Mouse (Mus musculus): ENCODE data around the gene Tepsin. TPM values are rescaled to one million over a fixed set of nuclear protein-coding genes. Genes with fewer than 3 reads are reported as not detected.
A peak's percentile ranks its signal among the peaks of the same experiment; 100 is the strongest.

Tepsin gene
- polyA plus RNA-seq, 1 experiment from 2014 or later = 20.8 TPM

DNA sequence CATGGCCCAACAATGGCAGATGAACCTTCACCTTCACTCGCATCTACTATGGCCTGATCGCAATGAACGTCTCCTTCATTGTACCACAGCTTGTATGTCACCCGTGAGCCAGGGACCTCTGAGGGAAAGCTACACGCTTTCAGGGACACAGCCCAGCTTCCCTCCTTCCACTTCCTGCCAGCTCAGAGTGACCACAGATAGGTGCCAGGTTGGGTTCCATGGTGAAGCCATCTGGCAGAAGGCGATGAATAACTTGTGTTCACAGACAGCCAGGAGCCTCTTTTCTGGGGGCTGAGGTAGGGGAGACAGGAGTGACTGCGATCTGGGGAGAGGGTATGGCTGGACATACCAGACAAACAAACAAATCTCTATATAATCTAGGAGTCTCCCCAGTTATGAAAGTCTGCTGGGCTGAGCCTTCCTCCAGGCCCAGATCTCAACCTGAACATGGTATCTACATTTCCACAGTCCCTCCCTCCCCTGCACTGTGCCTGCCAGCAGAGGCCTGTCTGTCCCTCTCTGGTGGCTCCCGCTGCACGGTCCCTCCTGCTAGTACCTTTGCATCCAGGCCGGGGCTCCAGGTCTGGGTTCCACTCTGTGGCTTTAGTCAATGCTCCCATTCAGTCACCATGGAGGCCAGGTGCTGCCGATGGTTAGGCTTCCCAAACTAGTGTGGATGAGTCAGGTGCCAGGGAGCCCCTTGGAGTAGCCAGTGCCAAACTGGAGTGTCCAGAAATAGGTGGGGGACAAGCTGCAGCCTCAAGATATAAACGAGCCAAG is 42.4 kb downstream of the Tepsin start:
- Histone ChIP-seq H3K27me3 (no peaks in the 10 kb centered on the region), H3K9me3 (replicated peaks) (no peaks in the 10 kb centered on the region), H3K4me3 (replicated peaks) (no peak overlapping the region), H3K4me1 (peaks cover 10% of the 10 kb centered on the region; the same call in 1 of the 2 replicates), H3K9ac (no peak overlapping the region), H3K4me2 (replicated peaks) (no peak overlapping the region), H3K36me3 (no peaks in the 10 kb centered on the region), H3K27ac (replicated peaks) (no peak overlapping the region)
- ATAC-seq (ENCODE audit: insufficient number of reproducible peaks, low FRiP score, low TSS enrichment, low read depth) = no peak
- 83% methylated on average over 12 of the region's 12 CpGs for WGBS

DNA sequence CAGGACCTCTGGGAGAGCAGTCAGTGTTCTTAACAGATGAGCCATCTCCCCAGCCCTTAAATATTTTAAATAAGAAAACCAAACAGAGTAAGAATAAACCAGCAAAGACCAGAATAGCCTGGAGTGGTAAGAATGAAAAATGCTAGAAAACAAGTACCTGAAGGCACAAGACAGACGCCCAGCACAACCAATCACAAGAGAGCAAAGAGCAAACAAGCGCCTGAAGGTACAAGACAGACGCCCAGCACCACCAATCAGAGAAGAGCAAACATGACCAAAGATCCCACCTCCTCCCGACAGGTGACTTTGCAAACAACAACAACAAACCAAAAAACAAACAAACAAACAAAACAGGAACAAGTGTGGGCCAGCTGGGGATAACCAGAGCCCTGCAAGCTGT is 44.7 kb downstream of the Tepsin start:
- ATAC-seq (ENCODE audit: insufficient number of reproducible peaks, low FRiP score, low TSS enrichment, low read depth) = no peak
- Histone ChIP-seq H3K9me3 (replicated peaks) (no peaks in the 10 kb centered on the region), H3K27me3 (peaks cover 3% of the 10 kb centered on the region), H3K9ac (no peak overlapping the region), H3K4me2 (replicated peaks) (no peak overlapping the region), H3K4me3 (replicated peaks) (no peak overlapping the region), H3K4me1 (peaks cover 12% of the 10 kb centered on the region; the same call in 1 of the 2 replicates), H3K27ac (replicated peaks) (no peak overlapping the region), H3K36me3 (no peaks in the 10 kb centered on the region)
- 72% methylated on average over 4 of the region's 4 CpGs for WGBS

DNA sequence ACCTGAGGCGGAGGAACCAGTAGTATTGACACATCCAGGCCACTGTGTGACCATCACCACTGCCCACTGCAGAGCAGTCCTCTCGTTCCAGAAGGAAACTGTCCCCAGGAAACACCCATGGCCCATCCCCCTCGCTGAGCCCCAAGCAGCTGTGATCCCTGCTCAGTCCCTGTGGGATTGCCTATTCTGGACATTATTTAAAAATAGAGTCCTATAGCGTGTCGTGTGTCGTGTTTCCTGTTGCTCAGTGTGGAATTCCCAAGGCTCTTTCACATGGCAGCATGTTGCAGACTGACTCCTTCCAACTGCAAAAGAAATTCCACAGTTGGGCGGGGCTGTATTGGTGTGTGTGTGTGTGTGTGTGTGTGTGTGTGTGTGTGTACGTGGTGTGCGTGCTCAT is 46.3 kb downstream of the Tepsin start:
- WGBS = 51% methylated on average over 9 of the region's 9 CpGs
- peak; percentile 48 for ATAC-seq (ENCODE audit: insufficient number of reproducible peaks, low FRiP score, low TSS enrichment, low read depth)
- H3K27ac ChIP-seq (replicated peaks) = no peak overlapping the region; the same call in 1 of the 2 replicates
- no peak overlapping the region for H3K4me2 ChIP-seq (replicated peaks)
- H3K36me3 ChIP-seq = no peaks in the 10 kb centered on the region
- no peak overlapping the region for H3K9ac ChIP-seq
- no peaks in the 10 kb centered on the region for H3K9me3 ChIP-seq (replicated peaks)
- no peak overlapping the region for H3K4me3 ChIP-seq (replicated peaks)
- H3K27me3 ChIP-seq = peaks cover 14% of the 10 kb centered on the region
- peaks cover 26% of the 10 kb centered on the region for H3K4me1 ChIP-seq

DNA sequence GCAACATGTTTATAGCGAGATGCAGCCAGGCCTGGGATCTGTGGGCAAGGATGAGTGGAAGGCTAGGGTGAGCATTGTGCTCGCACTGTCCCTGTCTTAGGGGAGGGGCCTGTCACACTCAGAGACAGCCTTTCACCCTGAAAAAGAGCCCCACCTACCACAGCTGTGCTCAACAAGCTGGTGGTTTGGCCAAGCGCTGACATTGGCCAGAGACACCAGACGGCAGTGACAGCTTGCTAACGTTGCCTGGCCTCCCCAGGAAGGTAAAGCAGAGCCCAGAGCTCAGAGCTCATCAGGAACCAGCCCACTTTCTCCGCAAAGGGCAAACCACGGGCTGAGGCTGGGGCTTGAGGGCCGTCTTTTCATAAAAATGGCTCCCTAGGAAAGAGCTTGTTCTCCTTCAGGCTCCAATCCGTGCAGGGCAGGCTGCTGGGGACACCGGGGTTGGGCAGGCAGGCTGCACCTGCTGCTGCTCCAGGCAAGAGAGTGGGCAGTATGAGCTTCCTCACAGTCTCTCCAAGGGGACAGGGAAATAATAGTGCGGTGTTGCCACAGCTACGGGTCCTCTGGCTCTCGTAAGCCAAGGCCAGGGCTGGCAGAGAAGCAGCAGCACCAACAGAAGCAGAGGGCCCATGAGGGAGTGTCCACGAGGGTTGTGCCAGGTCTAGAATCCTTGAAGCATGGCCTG is 47.3 kb downstream of the Tepsin start:
- Histone ChIP-seq H3K9ac (no peak overlapping the region), H3K4me3 (replicated peaks) (no peak overlapping the region), H3K36me3 (no peaks in the 10 kb centered on the region), H3K9me3 (replicated peaks) (no peaks in the 10 kb centered on the region), H3K27me3 (peaks cover 21% of the 10 kb centered on the region), H3K4me1 (peaks cover 35% of the 10 kb centered on the region), H3K4me2 (replicated peaks) (no peak overlapping the region), H3K27ac (replicated peaks) (peak overlapping the region; percentile 22; the same call in 1 of the 2 replicates)
- no peak for ATAC-seq (ENCODE audit: insufficient number of reproducible peaks, low FRiP score, low TSS enrichment, low read depth)
- WGBS = 52% methylated on average over 14 of the region's 14 CpGs

DNA sequence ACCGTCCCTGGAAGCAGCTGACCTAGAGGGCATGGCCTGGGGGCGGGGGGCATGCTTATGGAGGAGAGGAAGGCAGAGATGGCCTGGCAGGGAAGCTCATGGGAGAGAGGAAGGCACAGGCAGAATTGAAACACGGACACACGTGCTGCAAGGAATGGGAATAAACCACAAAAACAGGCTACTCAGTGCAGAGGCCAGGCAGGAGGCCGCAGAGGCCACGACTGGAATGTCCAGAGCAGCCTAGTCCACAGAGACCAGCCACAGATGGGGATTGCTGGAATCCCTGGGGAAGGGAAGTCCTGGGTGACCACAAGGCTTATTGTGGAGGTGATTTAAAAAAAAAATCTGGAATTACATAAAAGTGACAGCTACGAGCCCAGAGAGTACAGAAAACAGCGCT is 49.5 kb downstream of the Tepsin start:
- Histone ChIP-seq H3K4me3 (replicated peaks) (no peak overlapping the region), H3K36me3 (no peaks in the 10 kb centered on the region), H3K27ac (replicated peaks) (no peak overlapping the region), H3K9me3 (replicated peaks) (no peaks in the 10 kb centered on the region), H3K27me3 (peaks cover 22% of the 10 kb centered on the region), H3K9ac (no peak overlapping the region), H3K4me1 (peaks cover 45% of the 10 kb centered on the region), H3K4me2 (replicated peaks) (no peak overlapping the region)
- ATAC-seq (ENCODE audit: insufficient number of reproducible peaks, low FRiP score, low TSS enrichment, low read depth) = no peak
- WGBS = 77% methylated on average over 8 of the region's 8 CpGs

DNA sequence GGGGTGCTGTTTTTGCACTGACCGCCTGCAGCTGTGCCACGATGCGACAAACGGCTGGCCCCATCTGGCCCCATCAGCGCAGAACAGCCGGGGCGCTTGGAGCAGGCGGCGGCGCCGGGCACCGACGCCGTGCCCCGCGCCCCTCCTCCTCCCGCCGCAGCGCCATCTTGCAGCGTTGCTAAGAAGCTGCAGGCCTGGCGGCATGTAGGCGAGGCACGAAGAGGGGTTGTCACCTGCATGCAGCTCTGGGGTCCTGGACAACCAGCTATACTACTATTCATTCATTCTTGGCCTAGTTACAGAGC is 50.3 kb downstream of the Tepsin start:
- H3K27me3 ChIP-seq = peaks cover 22% of the 10 kb centered on the region
- peak overlapping the region; percentile 96 for H3K4me2 ChIP-seq (replicated peaks)
- no peaks in the 10 kb centered on the region for H3K36me3 ChIP-seq
- H3K4me1 ChIP-seq = peaks cover 45% of the 10 kb centered on the region
- H3K4me3 ChIP-seq (replicated peaks) = peak overlapping the region; percentile 62
- H3K27ac ChIP-seq (replicated peaks) = no peak overlapping the region
- WGBS = 4% methylated on average over 23 of the region's 23 CpGs
- ATAC-seq (ENCODE audit: insufficient number of reproducible peaks, low FRiP score, low TSS enrichment, low read depth) = no peak
- no peaks in the 10 kb centered on the region for H3K9me3 ChIP-seq (replicated peaks)
- H3K9ac ChIP-seq = no peak overlapping the region

DNA sequence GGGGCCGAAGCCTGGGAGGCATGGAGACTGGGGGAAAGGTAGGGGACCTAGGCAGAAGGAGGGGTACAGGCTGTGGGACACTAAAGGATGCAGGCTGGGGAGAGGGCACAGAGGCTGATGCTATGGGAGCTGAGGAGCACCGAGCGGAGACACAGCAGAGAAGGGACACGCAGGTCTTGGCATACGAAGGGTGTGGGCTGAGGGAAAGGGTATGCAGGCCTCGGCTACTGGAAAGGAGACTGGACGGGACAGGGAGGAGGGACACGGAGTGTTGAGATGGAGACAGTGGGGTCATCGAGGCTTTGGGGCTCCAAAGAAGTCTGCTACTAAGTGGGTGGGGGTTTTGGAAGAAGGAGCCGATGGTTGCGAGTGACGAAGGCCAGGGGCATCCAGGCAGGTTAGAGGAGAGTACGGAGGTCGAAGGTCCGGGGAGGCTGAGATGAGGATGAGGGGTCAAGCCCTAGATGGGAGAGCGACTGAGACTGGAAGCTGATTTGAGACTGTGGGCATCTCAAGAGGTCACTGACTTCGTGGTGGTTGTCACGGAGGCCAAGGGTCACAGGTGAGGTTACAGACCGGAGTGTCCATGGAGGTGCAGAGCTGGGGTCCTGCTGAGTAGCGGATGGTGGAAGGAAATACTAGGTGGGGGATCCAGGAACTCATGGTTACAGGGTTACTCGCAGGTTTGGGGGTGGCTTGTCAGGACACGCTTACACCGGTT is 50.8 kb downstream of the Tepsin start:
- peaks cover 45% of the 10 kb centered on the region for H3K4me1 ChIP-seq
- no peak overlapping the region for H3K27ac ChIP-seq (replicated peaks)
- no peaks in the 10 kb centered on the region for H3K36me3 ChIP-seq
- H3K4me2 ChIP-seq (replicated peaks) = peak overlapping the region; percentile 96
- H3K27me3 ChIP-seq = peaks cover 22% of the 10 kb centered on the region
- ATAC-seq (ENCODE audit: insufficient number of reproducible peaks, low FRiP score, low TSS enrichment, low read depth) = no peak
- WGBS = 18% methylated on average over 23 of the region's 23 CpGs
- H3K9me3 ChIP-seq (replicated peaks) = no peaks in the 10 kb centered on the region
- H3K9ac ChIP-seq = no peak overlapping the region
- peak overlapping the region; percentile 62 for H3K4me3 ChIP-seq (replicated peaks)

DNA sequence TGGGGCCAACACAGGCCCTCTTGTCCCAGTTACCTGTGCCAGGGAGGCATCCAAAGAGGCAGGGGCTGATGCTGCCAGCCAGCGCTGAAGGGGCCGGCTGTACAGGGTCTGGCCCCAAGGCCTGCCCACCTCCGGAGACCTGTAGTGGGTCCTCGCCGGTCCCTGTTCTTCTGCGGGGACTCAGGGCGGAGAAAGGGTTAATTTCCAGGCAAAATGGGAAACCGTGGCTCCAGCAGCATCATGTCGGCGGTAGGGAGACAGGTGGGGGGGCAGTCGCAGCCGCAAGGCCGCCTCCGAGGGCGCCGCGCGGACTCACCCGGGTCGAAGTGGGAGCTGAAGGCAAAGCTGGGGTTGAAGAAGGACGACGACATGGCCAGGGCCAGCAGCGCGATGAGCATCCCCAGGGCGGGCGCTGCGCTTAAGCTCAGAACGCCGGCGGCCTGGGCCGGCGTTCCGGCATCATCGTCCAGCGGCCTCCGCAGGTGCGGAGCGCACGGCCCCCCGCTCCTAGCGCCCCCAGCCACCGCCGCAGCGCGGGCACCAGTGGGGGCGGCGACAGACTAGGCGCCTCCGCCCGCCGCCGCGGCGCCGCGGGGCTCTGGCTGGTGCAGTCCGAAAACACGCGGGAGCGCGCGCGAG is 51.9 kb downstream of the Tepsin start, which contains the start of gene Aatk:
TSS of gene Aatk (minus strand) at position 615 of the 639 bp plus-strand sequence.
- under 1% methylated on average over 42 of the region's 63 CpGs for WGBS
- ATAC-seq (ENCODE audit: insufficient number of reproducible peaks, low FRiP score, low TSS enrichment, low read depth) = no peak
- Histone ChIP-seq H3K4me3 (replicated peaks) (peak within 1 kb of the TSS; percentile 62), H3K27me3 (peaks cover 22% of the 10 kb centered on the region), H3K36me3 (no peaks in the 10 kb centered on the region), H3K9ac (peak within 1 kb of the TSS; percentile 44), H3K9me3 (replicated peaks) (no peaks in the 10 kb centered on the region), H3K4me1 (peaks cover 43% of the 10 kb centered on the region), H3K27ac (replicated peaks) (no peak within 1 kb of the TSS), H3K4me2 (replicated peaks) (peak within 1 kb of the TSS; percentile 96)

DNA sequence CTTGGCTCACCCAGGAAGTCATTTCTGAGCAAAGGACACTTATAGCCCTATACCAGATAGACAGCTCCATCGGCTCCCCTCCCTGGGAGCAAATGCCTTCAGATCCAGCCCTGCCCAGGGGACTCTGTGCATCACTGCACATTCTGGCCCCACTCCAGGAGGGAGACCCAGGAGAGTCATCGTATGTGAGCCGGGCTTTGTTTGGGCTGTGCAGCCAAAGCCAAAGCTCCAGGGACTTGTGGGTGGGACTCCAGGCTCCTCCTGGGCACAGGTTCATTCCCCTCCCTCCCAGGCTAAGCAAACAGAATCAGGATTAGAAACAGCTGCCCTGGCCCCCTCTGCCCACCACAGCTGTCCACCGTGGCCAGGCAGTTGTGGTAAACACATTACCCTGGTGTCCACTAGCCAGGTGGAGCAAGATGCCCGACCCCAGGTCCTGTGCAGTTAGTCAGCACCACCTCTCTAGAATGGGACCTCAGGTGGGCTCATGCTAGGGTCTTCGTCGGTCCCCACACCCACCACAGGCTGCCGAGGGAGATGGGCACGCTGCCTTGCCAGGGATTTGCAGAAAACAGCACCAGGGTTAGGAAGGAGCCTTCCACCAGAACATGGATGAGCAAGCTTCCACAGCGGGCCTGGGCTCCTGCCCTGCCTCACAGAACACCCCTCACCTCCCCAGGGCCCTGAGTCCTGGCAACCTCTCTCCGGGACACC is 52.5 kb downstream of the Tepsin start:
- ATAC-seq (ENCODE audit: insufficient number of reproducible peaks, low FRiP score, low TSS enrichment, low read depth) = no peak
- Histone ChIP-seq H3K4me3 (replicated peaks) (peak overlapping the region; percentile 62), H3K4me2 (replicated peaks) (peak overlapping the region; percentile 96), H3K4me1 (peaks cover 36% of the 10 kb centered on the region), H3K9me3 (replicated peaks) (no peaks in the 10 kb centered on the region), H3K27ac (replicated peaks) (no peak overlapping the region), H3K9ac (no peak overlapping the region), H3K27me3 (peaks cover 22% of the 10 kb centered on the region), H3K36me3 (no peaks in the 10 kb centered on the region)
- 30% methylated on average over 11 of the region's 11 CpGs for WGBS

DNA sequence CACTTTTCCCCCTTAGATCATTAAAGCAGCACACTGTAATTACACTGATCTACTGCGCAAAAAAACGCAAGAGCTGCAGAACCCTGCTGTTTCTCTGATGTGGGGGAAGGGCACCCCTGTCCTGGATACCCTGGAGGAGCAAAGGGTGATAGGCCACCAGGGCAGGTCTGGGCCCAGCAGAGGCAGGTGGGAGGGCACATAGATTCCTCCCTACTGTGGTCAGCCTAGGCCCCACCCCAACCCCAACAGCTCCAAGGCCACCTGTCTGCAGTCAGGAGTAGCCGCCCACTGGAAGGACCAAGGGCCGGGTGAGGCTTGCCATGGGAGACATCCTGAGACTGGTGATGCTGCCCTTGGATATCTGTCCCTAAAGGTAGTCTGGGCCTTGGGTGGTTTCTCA is 53.2 kb downstream of the Tepsin start:
- Histone ChIP-seq H3K36me3 (no peaks in the 10 kb centered on the region), H3K9me3 (replicated peaks) (no peaks in the 10 kb centered on the region), H3K4me3 (replicated peaks) (no peak overlapping the region), H3K9ac (no peak overlapping the region), H3K4me1 (peaks cover 42% of the 10 kb centered on the region), H3K27me3 (peaks cover 22% of the 10 kb centered on the region), H3K4me2 (replicated peaks) (peak overlapping the region; percentile 96; the same call in 1 of the 2 replicates), H3K27ac (replicated peaks) (no peak overlapping the region)
- 56% methylated on average over 4 of the region's 4 CpGs for WGBS
- no peak for ATAC-seq (ENCODE audit: insufficient number of reproducible peaks, low FRiP score, low TSS enrichment, low read depth)
